ENCODE assay signal across 13 mouse cellular contexts in the genomic region with DNA sequence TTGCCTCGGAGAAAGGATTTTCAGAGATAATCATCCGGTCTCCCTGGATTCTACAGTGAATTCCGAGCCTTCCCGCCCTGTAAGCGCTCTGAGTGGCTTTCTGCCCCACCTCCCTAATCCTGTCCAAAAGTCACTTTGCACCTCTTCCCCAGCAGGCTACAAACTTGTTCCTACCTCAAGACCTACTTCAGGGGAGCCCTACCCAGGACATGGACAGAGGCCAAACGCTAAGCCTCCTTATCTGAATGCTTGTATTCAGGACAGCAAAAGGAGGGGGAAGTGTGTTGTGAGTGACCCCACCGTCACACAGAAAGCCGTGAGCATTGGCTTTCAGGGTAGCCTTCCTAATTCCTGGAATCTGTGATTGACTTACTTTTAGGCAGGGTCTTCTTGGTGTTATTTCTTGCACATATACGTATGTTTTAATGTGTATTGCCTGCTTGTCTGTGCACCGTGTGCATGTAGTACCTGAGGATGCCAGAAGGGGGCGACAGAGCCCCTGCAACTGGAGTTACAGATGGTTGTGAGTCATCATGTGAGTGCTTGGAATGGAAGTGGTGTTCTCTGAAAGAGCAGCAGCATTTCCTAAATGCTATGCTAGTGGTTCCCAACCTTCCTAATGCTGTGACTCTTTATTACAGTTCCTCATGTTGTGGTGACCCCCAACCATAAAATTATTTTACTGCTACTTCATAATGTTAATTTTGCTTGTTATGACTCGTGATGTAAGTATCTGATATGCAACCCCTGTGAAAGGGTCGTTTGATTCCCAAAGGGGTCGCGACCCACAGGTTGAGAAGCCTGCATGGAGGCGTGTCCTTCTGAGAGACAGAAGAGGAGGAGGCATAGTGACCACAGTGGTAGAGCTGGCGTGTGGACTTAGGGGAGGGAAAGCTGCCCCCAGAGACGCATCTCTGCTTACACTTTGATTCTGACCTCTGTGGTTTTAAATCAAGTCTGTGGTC. TPM values are rescaled to one million over a fixed set of nuclear protein-coding genes. Genes with fewer than 3 reads are reported as not detected.
DNase-seq lines count a peak whose midpoint lies in the region; ATAC-seq and TF ChIP-seq lines count a peak whose summit lies in the region.
"Had no signal": no experiment of that assay in that cellular context is flagged by ENCODE, and none has a peak within 500 bp of the region (broad histone marks: within the 10 kb centered on the region; RNA-seq: fewer than 3 reads in every experiment).

No protein-coding gene starts in this region.

- no peak overlapping the region for H3K9ac ChIP-seq in limb, embryonic 11.5 days (ENCODE audit: low read length)
- H3K9ac ChIP-seq in ES-E14 (ENCODE audit: insufficient read depth, low read depth, low read length, poor library complexity, severe bottlenecking), result no peak overlapping the region
- H3K9ac ChIP-seq: heart, embryonic 15.5 days; neural tube, embryonic 12.5 days had no signal

- no peak for TF ChIP-seq POLR2A in brain, embryonic 14.5 days (IDR thresholded peaks at IDR 0.05; ENCODE audit: borderline replicate concordance, extremely low read depth, insufficient read depth, insufficient read length, poor library complexity, severe bottlenecking)

- no peaks in the 10 kb centered on the region for H3K36me3 ChIP-seq in limb, embryonic 11.5 days (ENCODE audit: control insufficient read depth, insufficient read depth, low read length)
- H3K36me3 ChIP-seq in limb, embryonic 10.5 days, result no peaks in the 10 kb centered on the region
- H3K36me3 ChIP-seq in ES-E14 (ENCODE audit: control insufficient read depth, insufficient read depth, low read length, poor library complexity, severe bottlenecking), result no peaks in the 10 kb centered on the region
- H3K36me3 ChIP-seq: heart, embryonic 15.5 days; neural tube, embryonic 12.5 days had no signal

- peaks cover 29% of the 10 kb centered on the region for H3K27me3 ChIP-seq in limb, embryonic 11.5 days (ENCODE audit: control insufficient read depth, insufficient read depth, low read length)
- peaks cover 47% of the 10 kb centered on the region for H3K27me3 ChIP-seq in limb, embryonic 10.5 days (ENCODE audit: low read depth, poor library complexity, severe bottlenecking)

- ATAC-seq in limb, embryonic 11.5 days (ENCODE audit: insufficient number of reproducible peaks, low FRiP score, low TSS enrichment, low read depth), result no peak

- peak; percentile 44; the same call in 1 of the 2 replicates for TF ChIP-seq CTCF in brain, embryonic 14.5 days (IDR thresholded peaks at IDR 0.05; ENCODE audit: borderline replicate concordance, extremely low read depth, insufficient read depth, insufficient read length)

- H3K4me2 ChIP-seq in limb, embryonic 11.5 days (ENCODE audit: low read depth, severe bottlenecking), result no peak overlapping the region
- H3K4me2 ChIP-seq: heart, embryonic 15.5 days; neural tube, embryonic 12.5 days had no signal

- in situ Hi-C loops in ES-E14 (cut with MboI; ENCODE audit: low sequenced_read_pairs in 2 of 2, unreplicated experiment in 2 of 2), result no loop called here

- 76% methylated on average over 18 of the region's 18 CpGs for WGBS in limb, embryonic 11.5 days
- WGBS in limb, embryonic 10.5 days, result 76% methylated on average over 18 of the region's 18 CpGs

- no peaks in the 10 kb centered on the region; the same call in 1 of the 2 replicates for H3K9me3 ChIP-seq in limb, embryonic 11.5 days (ENCODE audit: control insufficient read depth, low read length)
- no peaks in the 10 kb centered on the region for H3K9me3 ChIP-seq in limb, embryonic 10.5 days (replicated peaks)
- no peaks in the 10 kb centered on the region for H3K9me3 ChIP-seq in ES-E14 (ENCODE audit: control insufficient read depth, insufficient read depth, low read depth, low read length)
- H3K9me3 ChIP-seq: heart, embryonic 15.5 days had no signal

- H3K27ac ChIP-seq in limb, embryonic 11.5 days (replicated peaks; ENCODE audit: low read depth, low read length), result no peak overlapping the region
- H3K27ac ChIP-seq in limb, embryonic 10.5 days, result no peak overlapping the region
- no peak overlapping the region for H3K27ac ChIP-seq in ES-E14 (ENCODE audit: insufficient read depth, low read depth, low read length, poor library complexity, severe bottlenecking)
- H3K27ac ChIP-seq: heart, embryonic 15.5 days; neural tube, embryonic 12.5 days had no signal

- no peaks in the 10 kb centered on the region for H3K4me1 ChIP-seq in limb, embryonic 11.5 days (ENCODE audit: control insufficient read depth, insufficient read depth, low read length)
- peaks cover 7% of the 10 kb centered on the region; the same call in 1 of the 2 replicates for H3K4me1 ChIP-seq in limb, embryonic 10.5 days
- H3K4me1 ChIP-seq in ES-E14 (ENCODE audit: control insufficient read depth in 2 of 2, insufficient read depth in 2 of 2, low read length in 2 of 2, poor library complexity in 1 of 2), result peaks cover 0 to 8% of the 10 kb centered on the region in 2 experiments; a peak in 2 of 4 replicates
- H3K4me1 ChIP-seq: megakaryocyte, embryonic 14.5 days had no signal

- DNase-seq in limb, embryonic 11.5 days (ENCODE audit: low spot score), result peak; percentile 43
- no peak for DNase-seq in limb, embryonic 10.5 days (ENCODE audit: low spot score)
- DNase-seq in ES-E14 (ENCODE audit: low read depth, low spot score), result peak; percentile 62
- DNase-seq in brain, embryonic 14.5 days (ENCODE audit: low read depth), result no peak
- peak; percentile 35 for DNase-seq in naive thymus-derived CD4-positive, alpha-beta T cell, adult 2 months (ENCODE audit: low read depth)
- DNase-seq in kidney, postnatal 10 days, result no peak
- no peak for DNase-seq in cerebellum, adult 9-11 months
- DNase-seq in urinary bladder, postnatal 10 days (ENCODE audit: low spot score), result no peak
- DNase-seq: adrenal gland, adult 2 months; kidney, adult 11 months had no signal

- H3K4me3 ChIP-seq in limb, embryonic 11.5 days (ENCODE audit: low read depth, low read length), result no peak overlapping the region
- H3K4me3 ChIP-seq in limb, embryonic 10.5 days, result no peak overlapping the region
- H3K4me3 ChIP-seq in ES-E14 (ENCODE audit: insufficient read depth in 1 of 2, low read depth in 1 of 2, low read length in 2 of 2, poor library complexity in 1 of 2, severe bottlenecking in 1 of 2), result no peak overlapping the region
- H3K4me3 ChIP-seq: heart, embryonic 15.5 days; megakaryocyte, embryonic 14.5 days; neural tube, embryonic 12.5 days had no signal

TF ChIP-seq in ES-E14, 5 proteins besides CTCF, POLR2A, EP300 and RAD21:
- TF ChIP-seq MAFK (IDR thresholded peaks at IDR 0.05; ENCODE audit: insufficient read depth, low read depth, low read length) (no peak), HCFC1 (IDR thresholded peaks at IDR 0.05; ENCODE audit: borderline replicate concordance, insufficient read depth, low read length) (no peak), CHD2 (IDR thresholded peaks at IDR 0.05; ENCODE audit: low read depth, low read length) (peak; percentile 92), ZNF384 (IDR thresholded peaks at IDR 0.05; ENCODE audit: low read depth, low read length) (no peak), ZC3H11A (IDR thresholded peaks at IDR 0.05; ENCODE audit: borderline replicate concordance, low read depth, low read length) (0 out of 2 replicates have a peak, but pooled peaks have one; percentile 38)

RNA-seq across cellular contexts. Expression of a gene that starts 6.1 kb away (rescaled TPM):
- not detected in 2 replicates for polyA plus RNA-seq in limb, embryonic 11.5 days (2014; fragmentation: Nextera tagmentation; extraction: Ambion mirVana)
- polyA plus RNA-seq in limb, embryonic 10.5 days (2016; fragmentation: Nextera tagmentation; extraction: Ambion mirVana), result not detected in 2 replicates
- total RNA-seq in ES-E14 (2012; rRNA removed), result 1.4 and 2.6 TPM in 2 replicates
- 56.8 and 62.0 TPM in 2 replicates for polyA plus RNA-seq in brain, embryonic 14.5 days (2012; rRNA removed)

RNA-seq across cellular contexts. Expression of a gene that starts 21.3 kb away (rescaled TPM):
- polyA plus RNA-seq in limb, embryonic 11.5 days (2014; fragmentation: Nextera tagmentation; extraction: Ambion mirVana), result 0.44 TPM in 1 of 2 replicates, not detected in the other
- 0.06 TPM in 1 of 2 replicates, not detected in the other for polyA plus RNA-seq in limb, embryonic 10.5 days (2016; fragmentation: Nextera tagmentation; extraction: Ambion mirVana)
- not detected in 2 replicates for total RNA-seq in ES-E14 (2012; rRNA removed)
- 0.68 and 1.6 TPM in 2 replicates for polyA plus RNA-seq in brain, embryonic 14.5 days (2012; rRNA removed)
- total RNA-seq: adrenal gland, adult 2 months had no signal

RNA-seq across cellular contexts. Expression of a gene that starts 35.2 kb away (rescaled TPM):
- polyA plus RNA-seq in limb, embryonic 11.5 days (2014; fragmentation: Nextera tagmentation; extraction: Ambion mirVana), result 7.9 and 8.8 TPM in 2 replicates
- 13.5 and 14.6 TPM in 2 replicates for polyA plus RNA-seq in limb, embryonic 10.5 days (2016; fragmentation: Nextera tagmentation; extraction: Ambion mirVana)
- 22.3 and 29.4 TPM in 2 replicates for total RNA-seq in ES-E14 (2012; rRNA removed)
- polyA plus RNA-seq in brain, embryonic 14.5 days (2012; rRNA removed), result 29.1 and 44.3 TPM in 2 replicates

RNA-seq across cellular contexts. Expression of a gene that starts 36.8 kb away (rescaled TPM):
- polyA plus RNA-seq in limb, embryonic 11.5 days (2014; fragmentation: Nextera tagmentation; extraction: Ambion mirVana), result 36.9 and 44.1 TPM in 2 replicates
- polyA plus RNA-seq in limb, embryonic 10.5 days (2016; fragmentation: Nextera tagmentation; extraction: Ambion mirVana), result 42.4 and 53.4 TPM in 2 replicates
- total RNA-seq in ES-E14 (2012; rRNA removed), result 33.5 and 37.9 TPM in 2 replicates
- 8.3 and 15.6 TPM in 2 replicates for polyA plus RNA-seq in brain, embryonic 14.5 days (2012; rRNA removed)

RNA-seq across cellular contexts. Expression of a gene that starts 52.2 kb away (rescaled TPM):
- polyA plus RNA-seq in limb, embryonic 11.5 days (2014; fragmentation: Nextera tagmentation; extraction: Ambion mirVana), result 171 and 172 TPM in 2 replicates
- 132 and 148 TPM in 2 replicates for polyA plus RNA-seq in limb, embryonic 10.5 days (2016; fragmentation: Nextera tagmentation; extraction: Ambion mirVana)
- total RNA-seq in ES-E14 (2012; rRNA removed), result 117 and 144 TPM in 2 replicates
- 87.8 and 101 TPM in 2 replicates for polyA plus RNA-seq in brain, embryonic 14.5 days (2012; rRNA removed)

Comparison
In these comparisons a context has a peak if more than half of its experiments do, and no peak if none do; other contexts are left out.
1. DNase-seq: peak in limb, embryonic 11.5 days (single experiment), ES-E14 (single experiment) and naive thymus-derived CD4-positive, alpha-beta T cell, adult 2 months (single experiment); none in limb, embryonic 10.5 days (single experiment), brain, embryonic 14.5 days (single experiment), kidney, postnatal 10 days (single experiment), cerebellum, adult 9-11 months (single experiment) and urinary bladder, postnatal 10 days (single experiment).
2. RNA of a gene that starts 6.1 kb away (polyA plus RNA-seq): 56.8 to 62.0 TPM in brain, embryonic 14.5 days; not detected in limb, embryonic 11.5 days and not detected in limb, embryonic 10.5 days; every median in the first group is over 10 times any median in the second.